Mouse (Mus musculus) limb, embryonic 14.5 days (tissue): ENCODE data around the gene Ptgr2. TPM values are rescaled to one million over a fixed set of nuclear protein-coding genes. Genes with fewer than 3 reads are reported as not detected.

ENCODE experiments used
- ATAC-seq: fragments of 200-750 bp; cut with Nextera tagmentation; 2 replicates; pipeline ENCODE4 v1.8.0; 2017; ENCODE audit warnings: low read depth, moderate number of reproducible peaks, moderate TSS enrichment; ENCODE audit not compliant: low FRiP score
- DNase-seq: peaks from one replicate; pipeline ENCODE4 v3.0.0-alpha.2; 2015; ENCODE audit warnings: low spot score
- H3K27ac ChIP-seq: fragments of 300-500 bp; sonication (generic); replicated peaks from 2 replicates; pipeline ENCODE4 v1.5.1; 2014; ENCODE audit warnings: low read depth, mild to moderate bottlenecking, low read length, moderate library complexity, mixed read lengths
- H3K27me3 ChIP-seq: fragments of 300-500 bp; sonication (generic); 2 replicates; pipeline ENCODE4 v1.6.1; 2014; ENCODE audit warnings: low read length, mixed read lengths; ENCODE audit not compliant: control insufficient read depth, insufficient read depth
- H3K36me3 ChIP-seq: fragments of 300-500 bp; sonication (generic); 2 replicates; pipeline ENCODE4 v1.6.1; 2014; ENCODE audit warnings: mild to moderate bottlenecking, low read length, moderate library complexity, mixed read lengths; ENCODE audit not compliant: control insufficient read depth, insufficient read depth
- H3K4me1 ChIP-seq: fragments of 300-500 bp; sonication (generic); 2 replicates; pipeline ENCODE4 v1.6.1; 2014; ENCODE audit warnings: antibody characterized with exemption, low read length, mixed read lengths; ENCODE audit not compliant: control insufficient read depth, insufficient read depth
- H3K4me2 ChIP-seq: fragments of 300-500 bp; sonication (generic); replicated peaks from 2 replicates; pipeline ENCODE4 v1.6.1; 2014; ENCODE audit warnings: low read depth, mild to moderate bottlenecking, low read length, moderate library complexity; ENCODE audit not compliant: severe bottlenecking
- H3K4me3 ChIP-seq: fragments of 300-500 bp; sonication (generic); replicated peaks from 2 replicates; pipeline ENCODE4 v1.5.1; 2014; ENCODE audit warnings: low read length
- H3K9ac ChIP-seq: fragments of 300-500 bp; sonication (generic); 2 replicates; pipeline ENCODE4 v1.6.1; 2014; ENCODE audit warnings: mild to moderate bottlenecking, low read depth, low read length, moderate library complexity; ENCODE audit not compliant: severe bottlenecking
- H3K9me3 ChIP-seq: fragments of 300-500 bp; sonication (generic); 2 replicates; pipeline ENCODE4 v1.6.1; 2016; ENCODE audit warnings: low read length; ENCODE audit not compliant: control insufficient read depth
- POLR2A ChIP-seq: fragments of 200-500 bp; IDR thresholded peaks from 2 replicates; pipeline ENCODE4 v1.8.0; 2012; ENCODE audit warnings: inconsistent platforms, mild to moderate bottlenecking, moderate library complexity, borderline replicate concordance; ENCODE audit not compliant: insufficient read depth, insufficient read length; ENCODE audit errors: extremely low read depth
- WGBS: fragments of 180-500 bp; shearing (Covaris S2); extraction: QIAGEN DNeasy Blood & Tissue Kit; methylation state at CpG from one replicate; pipeline ENCODE4 v1.1.7; 2014; 5-methylcytosine and 5-hydroxymethylcytosine counted together
- polyA plus RNA-seq, 2 experiments: library from polyadenylated mRNA; depleted of rRNA in 1 of 2; stranded (reverse) in 1 of 2; unstranded in 1 of 2; fragments of >200 nt; fragmentation: Nextera tagmentation in 1 of 2; extraction: Ambion mirVana in 1 of 2; gene quantifications; 2 replicates each; pipeline versions ENCODE4 v1.2.1 to v1.2.3; 2012 to 2014

The Ptgr2 gene
- polyA plus RNA-seq, 2 experiments, result 11.0 to 13.8 TPM

DNA sequence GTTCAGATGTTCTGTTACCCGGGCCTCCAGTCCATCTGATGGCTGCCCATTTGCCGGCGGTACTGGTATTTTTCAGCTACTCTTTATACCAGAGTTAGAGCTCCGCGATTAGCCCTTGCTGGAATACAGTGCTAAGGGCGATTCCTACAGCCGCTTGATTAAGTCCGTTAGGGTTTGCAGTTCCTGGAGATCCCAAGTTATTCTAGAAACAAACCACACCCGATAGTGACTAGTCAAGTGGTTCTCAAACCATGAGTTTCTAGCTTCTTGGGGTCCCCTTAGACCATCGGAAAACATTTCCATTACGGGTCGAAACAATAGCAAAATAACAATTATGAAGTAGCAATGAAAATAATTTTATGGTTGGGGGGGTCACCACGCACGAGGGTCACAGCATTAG is 641 bp upstream of the Ptgr2 start:
- H3K27ac ChIP-seq, result no peak overlapping the region
- no peak for ATAC-seq

GRCm38 (mm10) chr12:84285593-84285968 is 549 bp downstream of the Ptgr2 start:
- ATAC-seq, result no peak
- no peaks in the 10 kb centered on the region for H3K27me3 ChIP-seq
- DNase-seq, result no peak
- H3K4me3 ChIP-seq, result peak overlapping the region; percentile 48
- TF ChIP-seq POLR2A, result no peak
- peaks cover 9% of the 10 kb centered on the region for H3K4me1 ChIP-seq
- peak overlapping the region; percentile 58 for H3K9ac ChIP-seq
- no peak overlapping the region for H3K27ac ChIP-seq
- 37% methylated on average over 8 of the region's 8 CpGs for WGBS
- H3K9me3 ChIP-seq, result no peaks in the 10 kb centered on the region
- no peaks in the 10 kb centered on the region for H3K36me3 ChIP-seq
- H3K4me2 ChIP-seq, result peak overlapping the region; percentile 73

More for the DNA sequence above, 641 bp upstream of the Ptgr2 start:
- Histone ChIP-seq H3K9ac (no peak overlapping the region), H3K4me3 (peak overlapping the region; percentile 48), H3K27me3 (no peaks in the 10 kb centered on the region), H3K4me2 (peak overlapping the region; percentile 73; the same call in 1 of the 2 replicates), H3K9me3 (no peaks in the 10 kb centered on the region), H3K36me3 (no peaks in the 10 kb centered on the region), H3K4me1 (peaks cover 9% of the 10 kb centered on the region)
- no peak for DNase-seq
- no peak for TF ChIP-seq POLR2A
- WGBS, result 75% methylated on average over 14 of the region's 14 CpGs

DNA sequence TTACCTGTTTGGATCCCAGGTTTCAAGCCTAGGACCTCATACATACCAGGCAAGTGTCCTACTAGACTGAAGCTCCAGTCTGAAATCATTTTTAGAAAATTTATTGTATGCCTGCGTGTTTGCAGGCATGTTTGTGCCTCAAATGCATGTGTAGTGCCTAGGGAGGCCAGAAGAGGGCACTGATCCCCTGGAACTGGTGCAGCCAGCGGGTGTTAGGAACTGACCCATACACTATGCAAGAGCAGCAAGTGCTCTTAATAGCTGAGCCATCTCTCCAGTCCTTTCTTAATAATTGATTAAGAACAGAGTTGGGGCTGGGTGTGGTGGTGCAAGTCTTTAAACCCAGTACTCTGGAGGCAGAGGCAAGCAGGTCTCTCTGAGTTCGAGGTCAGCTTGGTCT is 3.4 kb downstream of the Ptgr2 start:
- no peak for DNase-seq

DNA sequence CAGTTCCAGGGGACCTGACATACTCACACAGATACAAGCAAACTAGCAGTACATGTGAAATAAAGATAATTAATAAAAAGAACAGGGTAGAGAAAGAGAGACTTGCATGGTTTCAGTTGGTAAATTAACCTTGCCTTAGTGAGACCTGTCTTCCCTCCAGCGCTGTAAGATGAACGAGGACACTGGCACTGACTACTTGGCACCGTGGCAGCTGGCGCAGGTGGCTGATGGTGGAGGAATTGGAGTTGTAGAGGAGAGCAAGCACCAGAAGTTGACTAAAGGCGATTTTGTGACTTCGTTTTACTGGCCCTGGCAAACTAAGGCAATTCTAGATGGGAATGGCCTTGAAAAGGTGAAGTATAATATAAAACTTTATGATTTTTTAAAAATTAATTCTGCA is 12.8 kb downstream of the Ptgr2 start:
- H3K27me3 ChIP-seq, result no peaks in the 10 kb centered on the region
- H3K9me3 ChIP-seq, result no peaks in the 10 kb centered on the region
- no peak overlapping the region for H3K4me3 ChIP-seq
- no peaks in the 10 kb centered on the region for H3K4me1 ChIP-seq
- H3K9ac ChIP-seq, result no peak overlapping the region
- no peak overlapping the region for H3K27ac ChIP-seq
- WGBS, result 92% methylated on average over 6 of the region's 6 CpGs
- H3K4me2 ChIP-seq, result no peak overlapping the region
- DNase-seq (no peak), ATAC-seq (no peak)
- no peak for TF ChIP-seq POLR2A
- H3K36me3 ChIP-seq, result no peaks in the 10 kb centered on the region

More for the DNA sequence above, 3.4 kb downstream of the Ptgr2 start:
- Histone ChIP-seq H3K27ac (no peak overlapping the region), H3K27me3 (no peaks in the 10 kb centered on the region), H3K36me3 (no peaks in the 10 kb centered on the region), H3K4me3 (no peak overlapping the region), H3K9ac (no peak overlapping the region), H3K4me1 (peaks cover 9% of the 10 kb centered on the region), H3K9me3 (no peaks in the 10 kb centered on the region), H3K4me2 (no peak overlapping the region)
- TF ChIP-seq POLR2A, result no peak
- ATAC-seq, result no peak
- WGBS, result 57% methylated on average over 3 of the region's 3 CpGs

DNA sequence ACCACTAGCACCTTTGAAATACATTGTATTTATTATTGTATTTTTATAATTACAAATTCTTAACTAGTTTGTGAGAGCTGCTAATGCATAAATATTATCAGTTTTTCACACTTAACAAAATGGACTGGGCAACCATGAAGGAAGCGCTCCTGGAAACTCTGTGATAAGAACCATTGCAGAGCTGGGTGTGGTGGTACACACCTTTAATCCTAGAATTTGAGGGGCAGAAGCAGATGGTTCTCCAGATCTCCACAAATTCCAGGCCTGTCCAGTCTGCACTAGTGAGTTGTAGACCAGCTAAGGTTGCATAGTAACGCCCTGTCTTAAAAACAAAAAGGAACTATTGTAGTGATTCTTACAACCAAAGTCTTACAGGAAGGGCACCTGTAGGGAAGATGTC is 14.2 kb downstream of the Ptgr2 start:
- no peaks in the 10 kb centered on the region for H3K4me1 ChIP-seq
- no peak overlapping the region for H3K4me2 ChIP-seq
- H3K36me3 ChIP-seq, result no peaks in the 10 kb centered on the region
- no peak overlapping the region for H3K4me3 ChIP-seq
- H3K9me3 ChIP-seq, result no peaks in the 10 kb centered on the region
- H3K9ac ChIP-seq, result no peak overlapping the region
- no peak for TF ChIP-seq POLR2A
- WGBS, result 90% methylated on average over 2 of the region's 2 CpGs
- no peak overlapping the region for H3K27ac ChIP-seq
- ATAC-seq (no peak), DNase-seq (no peak)
- no peaks in the 10 kb centered on the region for H3K27me3 ChIP-seq

GRCm38 (mm10) chr12:84304101-84304500 is 19.1 kb downstream of the Ptgr2 start:
- no peak overlapping the region for H3K27ac ChIP-seq
- no peak overlapping the region for H3K9ac ChIP-seq
- no peaks in the 10 kb centered on the region for H3K4me1 ChIP-seq
- H3K27me3 ChIP-seq, result no peaks in the 10 kb centered on the region
- H3K9me3 ChIP-seq, result no peaks in the 10 kb centered on the region
- 91% methylated on average over 5 of the region's 5 CpGs for WGBS
- ATAC-seq (no peak), DNase-seq (no peak)
- no peak for TF ChIP-seq POLR2A
- no peak overlapping the region for H3K4me3 ChIP-seq
- H3K36me3 ChIP-seq, result no peaks in the 10 kb centered on the region
- H3K4me2 ChIP-seq, result no peak overlapping the region
